Mouse (Mus musculus): ENCODE data around the gene Hspg2. TPM values are rescaled to one million over a fixed set of nuclear protein-coding genes. Genes with fewer than 3 reads are reported as not detected.
"Not testable (repeated sequence)": the region's sequence is repeated elsewhere in the genome, so short reads cannot be mapped to it uniquely, and the experiment has no call there.

Hspg2 gene
- total RNA-seq, 2 experiments from 2014 or later = 5.5 to 6.5 TPM

DNA sequence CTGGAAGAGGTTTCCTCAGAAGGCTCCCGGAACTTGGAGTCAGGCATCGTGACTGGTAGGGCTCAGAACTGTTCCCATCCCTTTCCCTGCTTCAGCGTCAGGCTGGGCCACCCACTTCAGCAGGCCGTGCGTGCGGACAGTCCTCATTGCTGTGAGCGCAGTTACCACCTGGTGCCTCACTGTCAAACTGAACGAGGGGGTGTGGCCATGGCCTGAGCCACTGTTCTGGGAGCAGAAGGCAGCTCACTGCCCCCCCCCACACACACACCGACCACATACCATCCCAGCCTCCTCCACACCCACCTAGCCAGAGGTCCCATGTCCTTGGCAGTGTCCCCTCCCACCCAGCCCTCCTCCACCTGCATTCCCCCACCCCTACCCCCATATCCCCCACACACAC, 101.3 kb downstream of the Hspg2 start:
- no peak for TF ChIP-seq CTCF (IDR thresholded peaks at IDR 0.05)
- H3K4me3 ChIP-seq = no peak overlapping the region
- H3K27ac ChIP-seq = no peak overlapping the region
- intact Hi-C loops (cut with DNase I) = no loop called here
- no peak for DNase-seq (ENCODE audit: extremely low spot score in 1 of 2, low spot score in 2 of 2)

GRCm38 (mm10) chr4:137574469-137574868, 105.9 kb downstream of the Hspg2 start, which contains the start of gene Ldlrad2:
TSS of gene Ldlrad2 (minus strand) at chr4:137574569.
- Histone ChIP-seq H3K4me3 (no peak within 1 kb of the TSS), H3K27ac (no peak within 1 kb of the TSS)
- no peak for DNase-seq (ENCODE audit: extremely low spot score in 1 of 2, low spot score in 2 of 2)
- TF ChIP-seq CTCF (IDR thresholded peaks at IDR 0.05) = no peak
- intact Hi-C loops (cut with DNase I) = no loop called here

DNA sequence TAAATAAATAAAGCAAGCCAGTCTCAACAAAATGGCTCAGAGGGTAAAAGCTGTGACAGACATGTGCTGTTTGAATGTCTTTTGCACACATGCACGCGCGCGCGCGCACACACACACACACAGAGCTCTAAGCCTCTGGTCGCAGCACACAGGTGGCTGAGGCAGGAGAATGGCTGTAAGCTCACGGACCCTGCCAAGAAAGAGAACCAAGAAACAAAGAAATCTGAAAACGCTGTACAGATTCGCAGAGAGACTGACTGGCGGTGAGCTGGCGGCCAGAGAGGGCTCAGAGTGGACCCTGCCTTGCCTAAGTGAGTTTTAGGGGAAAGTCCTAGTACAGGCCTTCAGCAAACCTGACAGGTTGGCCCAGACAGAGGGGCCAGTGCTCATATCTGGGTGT, 108.9 kb downstream of the Hspg2 start:
- no peak for DNase-seq (ENCODE audit: extremely low spot score in 1 of 2, low spot score in 2 of 2)
- intact Hi-C loops (cut with DNase I) = loop anchor here (5.0 kb wide), 1 partner anchor 135 kb away; no protein-coding TSS in a partner anchor
- Histone ChIP-seq H3K27ac (no peak overlapping the region), H3K4me3 (no peak overlapping the region)
- TF ChIP-seq CTCF (IDR thresholded peaks at IDR 0.05) = no peak

DNA sequence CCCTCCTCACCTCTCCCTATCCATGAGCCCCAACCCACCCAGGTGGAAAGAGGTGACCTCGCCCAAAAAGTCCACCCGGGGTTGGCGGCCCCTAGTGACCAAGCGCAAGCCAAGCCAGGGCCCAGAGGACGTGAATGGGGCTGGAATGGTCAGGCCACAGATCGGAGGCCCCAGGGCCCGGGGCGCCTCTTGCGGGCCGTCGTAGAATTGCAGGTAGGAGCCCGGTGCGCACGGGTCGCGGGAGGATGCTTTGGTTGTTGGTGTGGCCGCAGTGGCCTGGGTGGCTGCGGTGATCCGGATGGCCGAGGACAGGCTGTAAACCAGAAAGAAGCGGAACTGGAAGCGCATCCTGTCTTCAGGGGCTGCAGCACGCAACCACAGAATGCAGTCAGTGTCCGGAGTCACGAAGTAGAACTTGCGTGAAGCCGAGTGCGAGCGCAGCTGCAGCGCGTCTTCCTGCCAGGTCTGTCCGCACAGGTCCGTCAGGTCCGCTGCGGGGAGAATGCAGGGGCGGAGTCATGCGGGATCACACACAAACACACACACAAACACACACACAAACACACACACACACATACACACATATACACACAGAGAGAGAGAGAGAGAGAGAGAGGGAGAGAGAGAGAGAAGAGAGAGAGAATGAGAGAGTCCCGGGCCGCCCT, 109.7 kb downstream of the Hspg2 start:
- Histone ChIP-seq H3K27ac (no peak overlapping the region), H3K4me3 (peak overlapping the region; percentile 30)
- TF ChIP-seq CTCF (IDR thresholded peaks at IDR 0.05) = peak; percentile 82
- intact Hi-C loops (cut with DNase I) = loop anchor here (5.0 kb wide), 1 partner anchor 136 kb away; no protein-coding TSS in a partner anchor
- peak; percentile 18 to 51 for DNase-seq (ENCODE audit: extremely low spot score in 1 of 2, low spot score in 2 of 2)

DNA sequence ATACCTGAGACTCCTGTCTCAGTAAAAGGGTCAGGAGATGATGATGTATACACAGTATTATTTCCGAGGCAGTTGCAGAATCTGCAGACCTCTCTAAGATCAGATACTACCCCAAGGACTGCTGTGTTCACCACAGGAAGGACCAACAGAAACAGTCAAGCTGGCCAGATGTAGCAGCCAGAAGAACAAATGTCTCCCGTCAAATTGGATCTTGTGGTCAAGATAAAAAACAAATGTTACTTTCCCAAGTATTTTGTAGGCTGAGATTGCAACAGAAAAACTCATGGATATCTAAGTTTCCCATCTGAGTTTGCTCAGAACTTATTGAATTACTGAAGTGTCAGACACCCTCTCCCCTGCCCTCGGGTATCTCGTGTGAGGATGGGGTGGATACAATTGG, 111.2 kb downstream of the Hspg2 start:
- Histone ChIP-seq H3K27ac (no peak overlapping the region), H3K4me3 (no peak overlapping the region)
- intact Hi-C loops (cut with DNase I) = loop anchor here (5.0 kb wide), 1 partner anchor 137 kb away; no protein-coding TSS in a partner anchor
- no peak for TF ChIP-seq CTCF (IDR thresholded peaks at IDR 0.05)
- no peak for DNase-seq (ENCODE audit: extremely low spot score in 1 of 2, low spot score in 2 of 2)

DNA sequence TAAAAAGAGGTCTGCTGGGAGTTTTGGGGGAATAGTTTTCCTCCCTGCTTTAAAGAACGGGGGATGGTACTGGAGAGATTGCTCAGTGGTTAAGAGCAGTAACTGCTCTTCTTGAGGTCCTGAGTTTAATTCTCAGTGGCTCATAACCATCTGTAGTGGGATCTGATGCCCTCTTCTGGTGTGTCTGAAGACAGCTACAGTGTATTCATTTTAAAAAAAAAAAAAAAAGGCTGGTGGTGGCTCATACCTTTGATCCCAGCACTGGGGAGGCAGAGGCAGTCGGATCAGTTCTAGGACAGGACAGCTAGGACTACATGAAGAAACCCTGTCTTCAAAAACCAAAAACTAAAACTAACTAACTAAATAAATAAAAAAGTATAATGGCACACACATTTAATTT, 111.7 kb downstream of the Hspg2 start:
- no peak for DNase-seq (ENCODE audit: extremely low spot score in 1 of 2, low spot score in 2 of 2)
- Histone ChIP-seq H3K27ac (no peak overlapping the region), H3K4me3 (no peak overlapping the region)
- TF ChIP-seq CTCF (IDR thresholded peaks at IDR 0.05) = no peak; the same call in 1 of the 2 replicates
- intact Hi-C loops (cut with DNase I) = no loop called here

GRCm38 (mm10) chr4:137581815-137582214, 113.2 kb downstream of the Hspg2 start:
- intact Hi-C loops (cut with DNase I) = no loop called here
- Histone ChIP-seq H3K27ac (no peak overlapping the region), H3K4me3 (no peak overlapping the region)
- TF ChIP-seq CTCF (IDR thresholded peaks at IDR 0.05) = peak; percentile 22
- no peak for DNase-seq (ENCODE audit: extremely low spot score in 1 of 2, low spot score in 2 of 2)

- H3K27ac ChIP-seq; intact Hi-C loops (cut with DNase I); DNase-seq (ENCODE audit: extremely low spot score in 1 of 2, low spot score in 2 of 2); H3K4me3 ChIP-seq: not testable (repeated sequence)
Measured at GRCm38 (mm10) chr4:137589095-137589494, 120.5 kb downstream of the Hspg2 start.

DNA sequence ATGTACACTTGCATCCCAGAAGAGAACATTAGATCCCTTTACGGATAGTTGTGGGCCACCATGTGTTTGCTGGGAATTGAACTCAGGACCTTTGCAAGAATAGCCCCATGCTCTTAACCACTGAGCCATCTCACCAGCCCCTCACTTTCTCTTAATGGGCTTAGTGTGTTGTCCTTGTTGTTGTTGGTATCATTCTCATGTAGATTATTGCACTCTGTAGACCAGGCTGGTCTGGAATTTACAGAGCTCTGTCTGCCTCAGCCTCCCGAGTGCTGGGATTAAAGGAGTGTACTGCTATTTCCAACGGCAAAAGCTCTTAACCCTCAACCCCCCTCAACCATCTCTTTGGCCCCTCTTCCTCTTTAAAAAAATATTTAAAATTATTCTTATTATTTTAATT, 121.0 kb downstream of the Hspg2 start:
- intact Hi-C loops (cut with DNase I) = no loop called here
- no peak for DNase-seq (ENCODE audit: extremely low spot score in 1 of 2, low spot score in 2 of 2)
- TF ChIP-seq CTCF (IDR thresholded peaks at IDR 0.05) = no peak
- no peak overlapping the region for H3K4me3 ChIP-seq
- no peak overlapping the region for H3K27ac ChIP-seq

- no peak overlapping the region for H3K4me3 ChIP-seq
- DNase-seq (ENCODE audit: extremely low spot score in 1 of 2, low spot score in 2 of 2) = no peak
- intact Hi-C loops (cut with DNase I) = loop anchor here (5.0 kb wide), 2 partner anchors 149 to 234 kb away; partner anchors contain the start of gene Cdc42
- TF ChIP-seq CTCF (IDR thresholded peaks at IDR 0.05) = no peak
- H3K27ac ChIP-seq = no peak overlapping the region
Measured at GRCm38 (mm10) chr4:137590961-137591360, 122.4 kb downstream of the Hspg2 start.

DNA sequence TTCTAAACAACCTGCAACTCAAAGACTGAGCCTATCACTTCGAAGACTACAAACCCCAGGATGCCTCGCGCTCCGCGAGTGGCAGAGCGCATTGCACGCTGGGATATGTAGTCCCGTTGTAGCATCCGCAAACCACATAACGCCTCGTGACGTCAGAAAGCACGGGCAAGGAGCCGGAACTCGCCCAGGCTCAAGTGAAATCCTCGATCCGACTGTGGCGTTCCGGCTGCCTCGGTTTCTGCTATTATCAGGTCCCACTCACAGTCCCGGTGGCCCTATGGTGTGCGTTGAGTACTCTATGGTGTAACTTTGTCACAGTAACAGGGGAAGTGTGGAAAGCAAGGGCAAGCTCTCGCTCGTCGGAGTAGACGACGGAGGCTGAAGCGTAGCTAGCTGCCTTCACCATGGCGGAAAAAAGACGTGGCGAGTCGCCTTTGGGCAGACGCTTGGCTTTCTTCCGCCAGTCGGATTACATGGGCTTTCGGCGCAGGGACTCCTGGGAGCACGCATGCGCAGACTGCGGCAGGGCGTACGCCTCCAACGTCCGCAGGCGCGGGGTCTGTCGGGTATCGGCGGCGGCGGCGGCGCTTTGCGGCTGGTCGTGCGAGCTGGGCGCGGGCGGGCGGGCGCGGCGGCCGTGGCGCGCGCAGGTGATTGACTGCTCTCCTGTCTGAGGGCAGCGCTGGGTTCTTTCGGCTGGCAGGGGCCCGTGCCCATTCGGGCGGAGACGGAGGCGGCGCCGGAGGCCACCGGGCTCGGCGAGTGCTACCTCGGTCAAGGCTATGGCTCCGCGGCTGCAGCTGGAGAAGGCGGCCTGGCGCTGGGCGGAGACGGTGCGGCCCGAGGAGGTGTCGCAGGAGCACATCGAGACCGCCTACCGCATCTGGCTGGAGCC, 125.3 kb downstream of the Hspg2 start, which contains the start of gene Usp48:
Gene Usp48 (plus strand): TSS at position 155 of the 895 bp plus-strand sequence.
- intact Hi-C loops (cut with DNase I) = loop anchor here (5.0 kb wide), 2 partner anchors 152 to 237 kb away; partner anchors contain the start of gene Cdc42

More for the DNA sequence above, 125.3 kb downstream of the Hspg2 start, which contains the start of gene Usp48:
- peak; percentile 99 to 100 for DNase-seq (ENCODE audit: extremely low spot score in 1 of 2, low spot score in 2 of 2)
- no peak for TF ChIP-seq CTCF (IDR thresholded peaks at IDR 0.05)
- Histone ChIP-seq H3K27ac (peak within 1 kb of the TSS; percentile 98), H3K4me3 (peak within 1 kb of the TSS; percentile 79)

Measured in left cerebral cortex, adult 2 months (tissue).